ENCODE assay signal across 12 mouse cellular contexts in genomic region chr4:41225412-41225811, GRCm38 (mm10). TPM values are rescaled to one million over a fixed set of nuclear protein-coding genes. Genes with fewer than 3 reads are reported as not detected.
DNase-seq lines count a peak whose midpoint lies in the region; TF ChIP-seq lines count a peak whose summit lies in the region.
"Had no signal": no experiment of that assay in that cellular context is flagged by ENCODE, and none has a peak within 500 bp of the region (broad histone marks: within the 10 kb centered on the region; RNA-seq: fewer than 3 reads in every experiment).

No protein-coding gene starts in this region.

- intact Hi-C loops in left cerebral cortex, postnatal 4 days (cut with DNase I): no loop called here

- no peak overlapping the region for H3K9ac ChIP-seq in MEL (ENCODE audit: control insufficient read depth, low read depth, low read length, poor library complexity, severe bottlenecking)
- H3K9ac ChIP-seq: hindbrain, embryonic 12.5 days had no signal

- no peak overlapping the region for H3K27ac ChIP-seq in MEL (ENCODE audit: control insufficient read depth, low read depth, low read length)
- H3K27ac ChIP-seq: hindbrain, embryonic 12.5 days had no signal

- no peak for TF ChIP-seq POLR2A in MEL (IDR thresholded peaks at IDR 0.05; ENCODE audit: control insufficient read depth in 1 of 2, insufficient read depth in 1 of 2, low read depth in 1 of 2, low read length in 2 of 2, poor library complexity in 1 of 2)

- peak; percentile 33 for TF ChIP-seq RAD21 in MEL (IDR thresholded peaks at IDR 0.05; ENCODE audit: low read depth, low read length)

- no peak overlapping the region for H3K4me3 ChIP-seq in MEL (ENCODE audit: control insufficient read depth in 1 of 2, insufficient read depth in 1 of 2, low read depth in 2 of 2, low read length in 2 of 2)
- H3K4me3 ChIP-seq: hindbrain, embryonic 12.5 days had no signal

- TF ChIP-seq EP300 in MEL (IDR thresholded peaks at IDR 0.05; ENCODE audit: low read depth in 1 of 2, low read length in 2 of 2): no peak

- H3K9me3 ChIP-seq in MEL (replicated peaks; ENCODE audit: insufficient read depth, low read length): no peaks in the 10 kb centered on the region
- H3K9me3 ChIP-seq: hindbrain, embryonic 12.5 days had no signal

- no peaks in the 10 kb centered on the region for H3K27me3 ChIP-seq in MEL (ENCODE audit: control insufficient read depth in 1 of 2, insufficient read depth in 2 of 2, low read length in 2 of 2)
- H3K27me3 ChIP-seq: hindbrain, embryonic 12.5 days had no signal

- H3K4me1 ChIP-seq in MEL (ENCODE audit: control insufficient read depth in 1 of 2, insufficient read depth in 2 of 2, low read length in 2 of 2): no peaks in the 10 kb centered on the region
- H3K4me1 ChIP-seq: hindbrain, embryonic 12.5 days had no signal

- H3K79me2 ChIP-seq in MEL (ENCODE audit: control insufficient read depth, insufficient read depth, low read length, poor library complexity): no peaks in the 10 kb centered on the region

- H3K36me3 ChIP-seq in MEL (ENCODE audit: control insufficient read depth in 1 of 2, insufficient read depth in 2 of 2, low read length in 2 of 2): peaks cover 0 to 67% of the 10 kb centered on the region in 2 experiments; a peak in 2 of 4 replicates

- DNase-seq in embryo, embryonic 11 days: peak; percentile 10
- no peak for DNase-seq in embryo, embryonic 10 days (ENCODE audit: low spot score)
- DNase-seq in layer of hippocampus, adult 9-10 months (ENCODE audit: low spot score): peak; percentile 22
- DNase-seq in layer of hippocampus, postnatal 10 days (ENCODE audit: low spot score in 2 of 2): no peak
- DNase-seq in MEL (ENCODE audit: low read depth, low spot score): peak; percentile 45
- peak; percentile 15 for DNase-seq in lung, postnatal 36 days
- DNase-seq in left cerebral cortex, postnatal 4 days: no peak
- DNase-seq in ovary, postnatal 14 days (ENCODE audit: low spot score): no peak
- DNase-seq: adrenal gland, postnatal 14 days; cerebellum, postnatal 36 days; layer of hippocampus, postnatal 36 days had no signal

- peak in 2 of 3 experiments; percentile 30 to 53; a peak in 3 of 6 replicates for TF ChIP-seq CTCF in MEL (IDR thresholded peaks at IDR 0.05 in 2 of 3, conservative IDR thresholded peaks at IDR 0.05 in 1 of 3; ENCODE audit: control insufficient read depth in 1 of 3, insufficient read depth in 1 of 3, low read depth in 2 of 3, low read length in 3 of 3, poor library complexity in 1 of 3, severe bottlenecking in 1 of 3)

TF ChIP-seq in MEL, 35 proteins besides CTCF, POLR2A, EP300 and RAD21:
- TF ChIP-seq SMC3 (IDR thresholded peaks at IDR 0.05; ENCODE audit: low read depth, low read length) (peak; percentile 51), MYB (IDR thresholded peaks at IDR 0.05; ENCODE audit: low read depth, low read length) (no peak), MXI1 (IDR thresholded peaks at IDR 0.05; ENCODE audit: low read depth, low read length) (no peak), ZNF384 (IDR thresholded peaks at IDR 0.05; ENCODE audit: low read depth, low read length) (0 out of 2 replicates have a peak, but pooled peaks have one; percentile 20)

RNA-seq across cellular contexts. Expression of gene Ubap2, which starts 49.5 kb away (rescaled TPM):
- total RNA-seq in layer of hippocampus, postnatal 10 days (2021): 10 to 100 TPM; 46.7 to 57.3 TPM
- total RNA-seq in MEL (2012; rRNA removed): 22.5 and 22.7 TPM in 2 replicates
- polyA plus RNA-seq in MEL (2012; ENCODE audit: insufficient read depth in 1 of 2, insufficient read length in 2 of 2, low read depth in 1 of 2, low replicate concordance in 2 of 2, missing spikeins in 1 of 2): 100 to 1,000 TPM; 127 to 170 TPM
- 10 to 100 TPM; 77.8 to 78.2 TPM for total RNA-seq in left cerebral cortex, postnatal 4 days (2021)

Comparison
In these comparisons a context has a peak if more than half of its experiments do, and no peak if none do; other contexts are left out.
1. DNase-seq: peak in embryo, embryonic 11 days (single experiment), layer of hippocampus, adult 9-10 months (single experiment), MEL (single experiment) and lung, postnatal 36 days (single experiment); none in embryo, embryonic 10 days (single experiment), layer of hippocampus, postnatal 10 days (0 of 2), left cerebral cortex, postnatal 4 days (single experiment) and ovary, postnatal 14 days (single experiment).